Mouse (Mus musculus): ENCODE measurements at regions not wholly inside any gene's neighbourhood (a gene's known extent, or its start where the extent isn't known, plus 50 kb on each side); places are given as distances from the start of the nearest gene placed in this dataset.

DNA sequence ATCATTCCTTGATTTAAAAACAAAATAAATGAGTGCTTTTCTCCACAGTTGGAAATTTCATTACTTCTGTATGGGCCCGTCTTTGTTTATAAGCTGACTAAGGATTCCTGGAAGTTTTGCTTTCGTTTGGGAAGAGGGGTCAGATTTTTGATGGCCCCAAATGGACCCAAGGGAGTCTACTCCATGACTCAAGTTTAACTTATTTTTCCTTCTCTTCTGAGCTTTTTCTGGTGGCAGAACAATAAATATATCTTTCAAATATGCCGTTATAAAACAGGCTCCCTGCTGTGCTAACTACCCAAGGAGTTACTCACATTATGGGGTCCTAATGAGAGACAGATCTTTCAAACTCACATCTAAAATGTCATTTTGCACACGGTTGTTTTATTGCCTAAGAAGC, 187.4 kb upstream of the BC052040 start:
- TF ChIP-seq EP300 (IDR thresholded peaks at IDR 0.05; ENCODE audit: low read depth) (no peak), CTCF (IDR thresholded peaks at IDR 0.05; ENCODE audit: low read depth) (no peak)

Measured in heart, postnatal 0 days (tissue).